Mouse (Mus musculus): ENCODE results near the gene Mocs1.
A peak's percentile ranks its signal among the peaks of the same experiment; 100 is the strongest.
"Not testable (repeated sequence)": the region's sequence is repeated elsewhere in the genome, so short reads cannot be mapped to it uniquely, and the experiment has no call there.

Gene Mocs1

DNA sequence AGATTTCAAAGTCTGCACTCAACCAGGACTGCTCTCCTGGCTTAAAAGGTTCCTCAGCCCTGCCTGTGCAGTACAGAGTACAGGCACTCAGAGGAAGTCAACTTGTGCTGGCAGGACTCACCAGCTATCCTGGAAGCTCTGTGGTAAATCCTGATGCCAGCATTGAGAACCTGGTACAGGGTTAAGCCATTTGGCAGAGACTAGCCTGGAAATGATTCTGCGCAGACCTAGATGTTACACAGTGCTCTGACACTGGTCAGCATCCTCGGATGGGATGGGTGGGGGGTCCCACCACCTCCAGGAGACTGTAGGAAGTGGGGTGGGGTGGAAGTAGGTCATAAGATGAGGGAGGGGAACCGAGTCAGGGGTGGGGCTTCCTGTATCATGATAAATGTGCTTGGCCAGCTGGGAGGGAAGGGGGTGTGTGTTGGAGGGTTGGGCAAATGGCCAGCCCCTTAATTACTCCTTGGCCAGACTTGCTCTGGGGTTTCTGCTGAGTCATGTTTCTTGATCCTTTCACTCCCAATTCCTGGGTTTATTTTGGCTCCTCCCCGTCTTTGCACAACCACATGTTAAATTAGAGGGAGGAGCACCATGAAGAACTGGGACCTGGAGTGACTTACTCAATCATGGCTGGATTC is 4.0 kb downstream of the Mocs1 start:
- DNase-seq (ENCODE audit: low read depth, low spot score): no peak

GRCm38 (mm10) chr17:49433071-49433470 is 4.9 kb downstream of the Mocs1 start:
- DNase-seq (ENCODE audit: low read depth, low spot score): no peak

- DNase-seq (ENCODE audit: low read depth, low spot score): no peak
Measured at GRCm38 (mm10) chr17:49434236-49434635, 6.1 kb downstream of the Mocs1 start.

DNA sequence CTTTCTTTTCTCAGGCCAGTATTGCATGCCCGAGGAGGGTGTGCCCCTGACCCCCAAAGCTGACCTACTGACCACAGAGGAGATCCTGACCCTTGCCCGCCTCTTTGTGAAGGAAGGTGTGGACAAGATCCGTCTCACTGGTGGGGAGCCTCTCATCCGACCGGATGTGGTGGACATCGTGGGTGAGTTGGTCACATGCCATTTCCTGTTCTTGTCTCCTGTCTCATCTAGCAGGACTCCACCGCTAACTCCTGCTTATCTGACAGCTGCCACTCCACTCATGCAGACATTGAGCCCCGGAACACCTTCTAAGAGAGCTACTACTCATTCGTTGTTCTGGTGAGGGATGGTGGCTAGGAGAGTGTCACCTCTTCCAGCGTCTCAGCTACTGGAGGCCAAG is 6.9 kb downstream of the Mocs1 start:
- DNase-seq (ENCODE audit: low read depth, low spot score): no peak

DNA sequence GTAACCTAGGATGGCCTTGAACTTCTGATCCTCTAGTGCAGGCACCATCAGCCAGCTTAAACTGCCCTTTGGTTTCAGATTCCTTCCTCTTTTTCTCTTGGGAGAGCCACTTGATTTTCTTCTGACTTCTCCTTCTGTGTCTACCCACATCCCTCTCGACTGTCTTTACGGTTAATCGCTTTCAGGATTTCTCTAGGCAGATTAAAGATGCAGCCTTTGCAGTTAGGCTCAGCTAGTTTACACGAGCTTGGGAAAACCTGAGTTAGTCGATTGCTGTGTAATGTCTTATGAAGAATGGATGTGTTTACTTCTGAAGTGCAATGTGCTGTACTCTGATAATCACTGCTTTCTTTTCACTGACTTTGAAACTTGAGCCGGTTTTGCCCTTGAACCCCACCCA is 8.5 kb downstream of the Mocs1 start:
- no peak for DNase-seq (ENCODE audit: low read depth, low spot score)

GRCm38 (mm10) chr17:49437306-49437705 is 9.1 kb downstream of the Mocs1 start:
- not testable (repeated sequence) for DNase-seq (ENCODE audit: low read depth, low spot score)

DNA sequence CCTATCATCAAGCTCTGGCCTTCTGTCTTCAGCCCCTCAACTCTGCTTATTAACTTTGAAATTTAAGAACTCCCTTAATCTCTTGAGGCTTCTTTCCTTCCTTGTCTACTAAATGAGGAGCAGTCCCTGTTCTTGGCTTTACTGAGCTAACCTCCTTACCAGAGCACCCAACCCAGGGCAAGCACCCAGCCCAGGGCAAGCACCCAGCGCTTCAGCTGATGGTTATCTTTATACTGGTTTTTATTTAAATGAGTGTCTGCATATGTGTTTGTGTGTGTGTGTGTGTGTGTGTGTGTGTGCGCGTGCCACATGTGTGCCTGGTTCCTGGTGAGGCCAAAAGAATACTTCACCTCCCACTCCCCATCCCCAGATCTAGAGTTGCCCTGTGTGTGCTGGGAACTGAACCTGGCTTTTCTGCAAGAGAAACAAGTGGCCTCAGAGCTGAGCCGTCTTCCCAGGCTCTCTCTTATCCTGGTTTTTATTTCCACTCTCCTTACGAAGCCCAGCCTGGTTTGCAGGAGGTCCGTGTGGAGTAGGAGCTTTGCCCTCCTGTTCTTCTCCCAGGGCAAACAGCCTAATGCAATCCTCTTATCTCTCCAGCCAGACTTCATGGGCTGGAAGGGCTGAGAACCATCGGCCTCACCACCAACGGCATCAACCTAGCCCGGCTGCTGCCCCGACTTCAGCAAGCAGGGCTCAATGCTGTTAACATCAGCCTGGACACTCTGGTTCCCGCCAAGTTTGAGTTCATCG is 10.8 kb downstream of the Mocs1 start:
- DNase-seq (ENCODE audit: low read depth, low spot score): no peak

- no peak for DNase-seq (ENCODE audit: low read depth, low spot score)
Measured at GRCm38 (mm10) chr17:49439706-49440105, 11.5 kb downstream of the Mocs1 start.

DNA sequence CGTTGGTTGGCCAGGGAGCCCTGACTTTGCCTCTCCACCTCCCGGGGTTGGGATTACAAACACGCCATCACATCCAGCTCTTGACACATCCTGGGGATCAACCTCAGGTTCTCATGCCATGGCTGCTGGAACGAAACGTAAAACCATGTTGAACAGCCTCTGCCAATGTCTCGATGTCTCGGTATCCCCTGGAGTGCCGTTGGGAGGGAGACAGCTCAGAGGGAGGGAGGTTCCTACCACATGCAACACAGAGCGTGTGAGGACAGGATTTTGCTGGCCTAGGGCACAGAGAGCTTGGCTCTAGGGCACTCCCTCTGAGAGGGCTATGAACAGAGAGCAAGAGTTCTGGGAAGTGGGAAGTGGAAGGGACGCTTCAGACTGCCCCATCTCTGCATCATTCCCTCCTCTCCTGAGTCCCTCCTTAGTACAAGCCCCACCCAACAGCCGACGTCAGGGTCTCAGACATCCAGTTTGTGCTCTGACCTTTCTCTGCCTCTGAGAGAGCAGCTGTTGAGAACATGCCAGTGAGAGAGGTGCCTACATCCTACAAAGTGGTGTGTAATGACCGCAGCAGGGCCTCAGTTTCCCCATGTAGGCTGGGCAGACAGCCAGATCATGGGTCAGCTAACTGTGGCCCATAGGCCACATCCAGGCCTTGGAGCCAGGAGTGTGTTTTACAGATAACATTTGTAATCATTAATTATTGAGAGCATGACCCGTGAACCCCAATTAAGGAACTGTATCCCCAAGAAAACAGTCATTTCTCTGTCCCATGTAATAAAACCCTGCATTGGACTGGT is 12.4 kb downstream of the Mocs1 start:
- DNase-seq (ENCODE audit: low read depth, low spot score): no peak

GRCm38 (mm10) chr17:49442841-49443240 is 14.7 kb downstream of the Mocs1 start:
- not testable (repeated sequence) for DNase-seq (ENCODE audit: low read depth, low spot score)

DNA sequence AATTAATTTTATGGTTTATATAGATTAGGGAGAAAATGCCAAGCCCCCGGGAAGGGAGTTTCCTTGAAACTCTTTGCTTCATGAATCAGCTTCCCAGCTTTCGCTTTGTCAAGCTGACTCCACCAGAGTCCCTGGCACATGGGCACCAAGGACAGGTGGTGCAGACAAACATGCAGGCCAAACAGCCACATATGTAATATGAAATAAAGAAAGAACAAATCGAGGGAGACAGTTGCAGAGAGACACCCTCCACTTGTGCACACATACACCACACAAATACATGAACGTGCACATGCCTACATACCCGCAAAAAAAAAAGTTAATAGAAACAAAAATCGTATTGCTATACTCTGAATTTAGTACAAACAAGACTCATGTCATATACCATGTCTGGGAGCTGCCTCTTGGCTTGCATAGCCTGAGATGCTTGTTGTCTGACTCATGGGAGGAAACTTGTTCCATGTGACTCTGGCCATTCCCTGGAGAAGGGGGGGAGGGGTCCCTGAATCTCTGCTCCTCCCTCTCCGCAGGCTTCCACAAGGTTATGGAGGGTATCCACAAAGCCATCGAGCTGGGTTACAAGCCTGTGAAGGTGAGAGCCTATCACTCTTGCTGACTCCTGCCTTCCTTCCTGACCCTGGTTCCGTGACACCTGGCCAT is 20.5 kb downstream of the Mocs1 start:
- peak; percentile 45 for DNase-seq (ENCODE audit: low read depth, low spot score)

DNA sequence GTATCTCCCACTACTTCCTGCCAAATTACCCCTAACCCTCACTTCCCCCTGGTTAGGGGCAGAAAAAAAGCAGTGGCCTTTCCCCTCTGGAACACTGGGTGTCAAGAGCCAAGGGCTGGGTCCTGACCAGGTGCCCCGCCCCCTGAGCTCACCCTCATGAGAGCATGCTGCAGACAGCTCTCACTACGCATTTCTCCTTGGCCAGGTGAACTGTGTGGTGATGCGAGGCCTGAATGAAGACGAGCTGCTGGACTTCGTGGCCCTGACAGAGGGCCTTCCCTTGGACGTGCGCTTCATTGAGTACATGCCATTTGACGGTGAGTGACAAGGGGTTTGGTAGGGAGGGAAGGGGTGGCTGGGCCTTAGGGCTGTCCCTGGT is 21.1 kb downstream of the Mocs1 start:
- no peak for DNase-seq (ENCODE audit: low read depth, low spot score)

- no peak for DNase-seq (ENCODE audit: low read depth, low spot score)
Measured at GRCm38 (mm10) chr17:49450922-49451321, 22.8 kb downstream of the Mocs1 start.

GRCm38 (mm10) chr17:49456334-49456733 is 28.2 kb downstream of the Mocs1 start:
- DNase-seq (ENCODE audit: low read depth, low spot score): no peak

DNA sequence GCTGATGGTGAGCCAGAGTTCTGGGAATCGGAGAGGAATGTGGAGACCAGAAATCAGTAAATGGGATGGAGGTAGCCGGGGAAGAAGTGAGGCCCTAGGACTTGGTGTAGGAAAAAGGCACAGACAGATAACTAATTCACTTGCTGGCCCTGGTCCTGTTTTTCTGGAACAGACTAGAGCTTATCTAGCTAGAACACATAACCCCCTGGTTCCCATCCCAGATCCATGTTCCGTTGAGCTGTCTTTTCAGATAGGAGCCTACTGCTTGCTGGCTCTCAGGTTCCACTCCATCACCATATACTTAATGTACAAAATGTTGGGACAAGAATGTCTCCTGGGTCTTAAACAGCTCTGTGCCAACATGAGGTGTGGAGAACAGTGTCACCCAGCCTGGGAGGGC is 29.7 kb downstream of the Mocs1 start:
- DNase-seq (ENCODE audit: low read depth, low spot score): no peak

DNA sequence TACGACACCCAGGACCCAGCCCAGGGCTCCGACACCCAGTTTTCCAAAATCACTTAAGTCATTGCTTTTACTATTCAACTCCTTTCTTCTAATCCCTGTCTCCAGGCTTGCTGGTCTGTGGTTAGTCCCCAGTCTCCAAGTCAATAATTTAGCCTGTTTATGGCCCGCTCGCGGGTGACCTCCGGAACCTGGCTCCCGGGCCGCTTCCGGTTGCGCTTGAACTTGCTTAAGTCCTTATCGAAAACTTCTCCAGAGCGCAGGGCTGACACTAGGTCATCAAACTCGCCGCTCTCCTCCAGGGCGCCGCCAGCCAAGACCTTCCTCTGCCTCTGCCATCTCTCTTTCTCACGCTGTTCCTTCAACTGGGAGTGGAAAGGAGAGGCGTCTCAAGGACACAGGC is 30.2 kb downstream of the Mocs1 start:
- no peak for DNase-seq (ENCODE audit: low read depth, low spot score)

- no peak for DNase-seq (ENCODE audit: low read depth, low spot score)
Measured at GRCm38 (mm10) chr17:49464884-49465283, 36.7 kb downstream of the Mocs1 start.

DNA sequence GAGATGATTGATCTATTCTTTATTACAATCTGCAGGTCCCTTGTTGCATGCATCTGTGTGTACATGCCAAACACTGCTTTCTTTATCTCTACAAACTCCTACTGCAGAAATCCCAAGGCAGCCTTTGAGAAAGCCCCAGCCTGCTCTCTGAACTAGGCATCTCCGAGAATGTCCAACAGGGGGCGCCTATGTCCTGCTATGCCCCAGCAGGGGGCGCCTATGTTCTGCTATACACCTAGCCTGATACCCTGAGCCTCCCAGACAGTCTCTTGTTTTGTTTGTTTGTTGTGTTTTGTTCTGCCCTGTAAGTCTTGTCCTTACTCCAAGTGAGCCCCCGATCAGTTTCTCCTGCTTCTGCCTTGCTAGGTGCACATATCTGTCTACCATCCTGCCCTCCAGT is 40.1 kb downstream of the Mocs1 start:
- peak; percentile 84 for DNase-seq (ENCODE audit: low read depth, low spot score)

DNA sequence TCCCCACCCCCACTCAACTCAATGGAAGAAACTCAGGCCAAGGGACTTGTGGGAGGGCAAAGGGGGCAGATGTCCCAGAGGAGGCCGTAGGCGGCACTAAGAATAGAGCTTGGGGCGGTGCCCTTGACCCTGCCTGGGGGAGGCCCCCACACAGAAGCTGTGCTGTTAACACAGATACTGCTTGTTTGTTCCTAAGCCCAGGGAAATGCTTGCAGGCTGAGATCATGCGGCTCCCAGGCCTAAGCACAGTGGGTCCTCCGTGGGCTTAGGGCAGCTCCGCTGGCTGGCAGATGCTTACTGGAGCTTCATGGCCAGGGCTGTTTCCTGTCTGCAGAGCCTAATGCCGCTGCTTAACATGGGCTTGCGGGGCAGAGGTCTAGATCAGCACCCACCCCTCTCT is 44.5 kb downstream of the Mocs1 start:
- DNase-seq (ENCODE audit: low read depth, low spot score): peak; percentile 15

DNA sequence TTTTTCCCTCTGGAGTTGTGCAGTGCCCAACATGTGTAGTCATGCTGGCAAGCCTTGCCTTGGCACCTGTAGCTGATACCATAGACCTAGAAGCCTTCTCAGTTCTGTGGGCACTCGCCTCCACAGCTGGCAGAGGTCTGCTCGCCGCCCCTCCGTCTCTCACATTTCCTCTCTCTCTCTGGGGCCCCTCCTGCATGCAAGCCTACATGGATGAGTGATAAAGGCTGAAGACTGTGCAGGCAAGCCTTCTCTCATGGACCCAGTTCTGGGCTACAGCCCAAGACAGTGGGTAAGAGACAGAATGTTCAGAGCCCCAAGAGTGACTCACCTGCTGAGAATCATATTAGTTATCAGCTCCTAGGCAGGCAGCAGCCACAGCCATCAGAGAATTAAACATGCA is 45.9 kb downstream of the Mocs1 start:
- peak; percentile 77 for DNase-seq (ENCODE audit: low read depth, low spot score)

GRCm38 (mm10) chr17:49475174-49475573 is 47.0 kb downstream of the Mocs1 start:
- DNase-seq (ENCODE audit: low read depth, low spot score): no peak

GRCm38 (mm10) chr17:49477370-49477769 is 49.2 kb downstream of the Mocs1 start:
- no peak for DNase-seq (ENCODE audit: low read depth, low spot score)
